In genomic region chr11:53928585-53928984, GRCm38 (mm10) we compare ENCODE assay signal across 18 mouse cellular contexts. TPM values are rescaled to one million over a fixed set of nuclear protein-coding genes. Genes with fewer than 3 reads are reported as not detected.
DNase-seq lines count a peak whose midpoint lies in the region; ATAC-seq and TF ChIP-seq lines count a peak whose summit lies in the region.
"Had no signal": no experiment of that assay in that cellular context is flagged by ENCODE, and none has a peak within 500 bp of the region (broad histone marks: within the 10 kb centered on the region; RNA-seq: fewer than 3 reads in every experiment).

No protein-coding gene starts in this region.

- TF ChIP-seq CTCF in lung, embryonic 14.5 days (IDR thresholded peaks at IDR 0.05; ENCODE audit: low read depth), result no peak

- no peak for ATAC-seq in embryonic facial prominence, embryonic 13.5 days (ENCODE audit: insufficient number of reproducible peaks, insufficient read depth, low FRiP score, low TSS enrichment, low read depth)
- no peak for ATAC-seq in lung, embryonic 14.5 days (ENCODE audit: insufficient read depth)
- ATAC-seq: forebrain, embryonic 13.5 days; forebrain, postnatal 0 days had no signal

- H3K27me3 ChIP-seq in embryonic facial prominence, embryonic 13.5 days, result no peaks in the 10 kb centered on the region
- no peaks in the 10 kb centered on the region for H3K27me3 ChIP-seq in embryonic facial prominence, embryonic 10.5 days (replicated peaks; ENCODE audit: low read depth, poor library complexity, severe bottlenecking)
- no peaks in the 10 kb centered on the region for H3K27me3 ChIP-seq in lung, embryonic 14.5 days (ENCODE audit: insufficient read depth, low read length)
- H3K27me3 ChIP-seq: forebrain, embryonic 13.5 days; hindbrain, embryonic 12.5 days had no signal

- no peak overlapping the region for H3K4me3 ChIP-seq in embryonic facial prominence, embryonic 13.5 days
- H3K4me3 ChIP-seq in embryonic facial prominence, embryonic 10.5 days, result no peak overlapping the region
- H3K4me3 ChIP-seq in lung, embryonic 14.5 days (ENCODE audit: low read depth, low read length), result no peak overlapping the region
- H3K4me3 ChIP-seq: forebrain, embryonic 13.5 days; heart, embryonic 10.5 days; hindbrain, embryonic 12.5 days had no signal

- H3K4me1 ChIP-seq in embryonic facial prominence, embryonic 13.5 days, result 0 out of 2 replicates have a peak, but pooled peaks cover 3% of the 10 kb centered on the region
- H3K4me1 ChIP-seq in embryonic facial prominence, embryonic 10.5 days, result no peaks in the 10 kb centered on the region
- H3K4me1 ChIP-seq in lung, embryonic 14.5 days (ENCODE audit: insufficient read depth), result no peaks in the 10 kb centered on the region
- H3K4me1 ChIP-seq: forebrain, embryonic 13.5 days had no signal

- H3K4me2 ChIP-seq in embryonic facial prominence, embryonic 13.5 days, result no peak overlapping the region
- H3K4me2 ChIP-seq in lung, embryonic 14.5 days, result no peak overlapping the region
- H3K4me2 ChIP-seq: forebrain, embryonic 13.5 days; hindbrain, embryonic 12.5 days had no signal

- DNase-seq in embryonic facial prominence, embryonic 10.5 days (ENCODE audit: low spot score), result no peak
- peak; percentile 8 for DNase-seq in lung, embryonic 14.5 days
- DNase-seq in lung, postnatal 10 days, result no peak
- peak; percentile 72 for DNase-seq in NIH3T3 (ENCODE audit: low read depth)
- DNase-seq in gonadal fat pad, adult 2 months (ENCODE audit: low read depth), result peak; percentile 38
- DNase-seq in left cerebral cortex, postnatal 25 days (ENCODE audit: low spot score in 2 of 2), result no peak
- DNase-seq: adrenal gland, adult 8-10 months; adrenal gland, postnatal 36 days; cerebellum, adult 2 months; cerebellum, postnatal 10 days; forebrain, postnatal 0 days; gastrocnemius, postnatal 14 days; heart, postnatal 10 days; heart, postnatal 4 days had no signal

- WGBS in embryonic facial prominence, embryonic 13.5 days, result 58% methylated on average over 3 of the region's 3 CpGs
- WGBS in embryonic facial prominence, embryonic 10.5 days, result 83% methylated on average over 3 of the region's 3 CpGs
- 75% methylated on average over 3 of the region's 3 CpGs for WGBS in lung, embryonic 14.5 days

- H3K9ac ChIP-seq in embryonic facial prominence, embryonic 13.5 days, result no peak overlapping the region
- no peak overlapping the region for H3K9ac ChIP-seq in lung, embryonic 14.5 days
- H3K9ac ChIP-seq: forebrain, embryonic 13.5 days; forebrain, postnatal 0 days; hindbrain, embryonic 12.5 days had no signal

- H3K36me3 ChIP-seq in embryonic facial prominence, embryonic 13.5 days, result no peaks in the 10 kb centered on the region
- no peaks in the 10 kb centered on the region for H3K36me3 ChIP-seq in embryonic facial prominence, embryonic 10.5 days (replicated peaks)
- no peaks in the 10 kb centered on the region for H3K36me3 ChIP-seq in lung, embryonic 14.5 days (ENCODE audit: insufficient read depth)
- H3K36me3 ChIP-seq: heart, embryonic 10.5 days; hindbrain, embryonic 12.5 days had no signal

- H3K27ac ChIP-seq in embryonic facial prominence, embryonic 13.5 days, result peak overlapping the region; percentile 44; the same call in 1 of the 2 replicates
- no peak overlapping the region for H3K27ac ChIP-seq in embryonic facial prominence, embryonic 10.5 days (replicated peaks)
- no peak overlapping the region for H3K27ac ChIP-seq in lung, embryonic 14.5 days (ENCODE audit: low read depth)
- H3K27ac ChIP-seq: forebrain, embryonic 13.5 days; heart, embryonic 10.5 days; hindbrain, embryonic 12.5 days had no signal

- H3K9me3 ChIP-seq in embryonic facial prominence, embryonic 13.5 days, result no peaks in the 10 kb centered on the region
- H3K9me3 ChIP-seq in embryonic facial prominence, embryonic 10.5 days, result no peaks in the 10 kb centered on the region
- peaks cover 5% of the 10 kb centered on the region; the same call in 1 of the 2 replicates for H3K9me3 ChIP-seq in lung, embryonic 14.5 days (ENCODE audit: low read depth, low read length)
- H3K9me3 ChIP-seq: forebrain, embryonic 13.5 days; heart, embryonic 10.5 days had no signal

- intact Hi-C loops in left cerebral cortex, postnatal 25 days (cut with DNase I), result no loop called here

RNA-seq across cellular contexts. Expression of gene Slc22a5, which starts 37.1 kb away (rescaled TPM):
- 8.8 and 8.9 TPM in 2 replicates for polyA plus RNA-seq in embryonic facial prominence, embryonic 13.5 days (2015; fragmentation: Nextera tagmentation; extraction: Ambion mirVana)
- 7.6 and 8.7 TPM in 2 replicates for polyA plus RNA-seq in embryonic facial prominence, embryonic 10.5 days (2016; fragmentation: Nextera tagmentation; extraction: Ambion mirVana)
- 7.6 and 8.9 TPM in 2 replicates for polyA plus RNA-seq in lung, embryonic 14.5 days (2014; fragmentation: Nextera tagmentation; extraction: Ambion mirVana)
- polyA plus RNA-seq in gonadal fat pad, adult 2 months (2012; rRNA removed), result 41.1 and 58.0 TPM in 2 replicates
- 1 to 10 TPM; 7.8 to 8.2 TPM for total RNA-seq in left cerebral cortex, postnatal 25 days (2021)

RNA-seq across cellular contexts. Expression of gene Slc22a21, which starts 51.5 kb away (rescaled TPM):
- 4.4 and 5.3 TPM in 2 replicates for polyA plus RNA-seq in embryonic facial prominence, embryonic 13.5 days (2015; fragmentation: Nextera tagmentation; extraction: Ambion mirVana)
- 2.1 and 2.6 TPM in 2 replicates for polyA plus RNA-seq in embryonic facial prominence, embryonic 10.5 days (2016; fragmentation: Nextera tagmentation; extraction: Ambion mirVana)
- polyA plus RNA-seq in lung, embryonic 14.5 days (2014; fragmentation: Nextera tagmentation; extraction: Ambion mirVana), result 5.7 and 5.8 TPM in 2 replicates
- 4.4 and 5.0 TPM in 2 replicates for polyA plus RNA-seq in gonadal fat pad, adult 2 months (2012; rRNA removed)
- total RNA-seq in left cerebral cortex, postnatal 25 days (2021), result 1 to 10 TPM; 1.4 to 2.0 TPM

Comparison
In these comparisons a context has a peak if more than half of its experiments do, and no peak if none do; other contexts are left out.
1. DNase-seq: peak in lung, embryonic 14.5 days (single experiment), NIH3T3 (single experiment) and gonadal fat pad, adult 2 months (single experiment); none in embryonic facial prominence, embryonic 10.5 days (single experiment), lung, postnatal 10 days (single experiment) and left cerebral cortex, postnatal 25 days (0 of 2).